Mouse (Mus musculus) NIH3T3 (cell line): ENCODE measurements around the gene Mkln1.
"Not testable (repeated sequence)": the region's sequence is repeated elsewhere in the genome, so short reads cannot be mapped to it uniquely, and the experiment has no call there.

Experiments used
- DNase-seq: peaks from one replicate; pipeline ENCODE4 v3.0.0-alpha.2; 2012; ENCODE audit warnings: low read depth

Mkln1 gene

DNA sequence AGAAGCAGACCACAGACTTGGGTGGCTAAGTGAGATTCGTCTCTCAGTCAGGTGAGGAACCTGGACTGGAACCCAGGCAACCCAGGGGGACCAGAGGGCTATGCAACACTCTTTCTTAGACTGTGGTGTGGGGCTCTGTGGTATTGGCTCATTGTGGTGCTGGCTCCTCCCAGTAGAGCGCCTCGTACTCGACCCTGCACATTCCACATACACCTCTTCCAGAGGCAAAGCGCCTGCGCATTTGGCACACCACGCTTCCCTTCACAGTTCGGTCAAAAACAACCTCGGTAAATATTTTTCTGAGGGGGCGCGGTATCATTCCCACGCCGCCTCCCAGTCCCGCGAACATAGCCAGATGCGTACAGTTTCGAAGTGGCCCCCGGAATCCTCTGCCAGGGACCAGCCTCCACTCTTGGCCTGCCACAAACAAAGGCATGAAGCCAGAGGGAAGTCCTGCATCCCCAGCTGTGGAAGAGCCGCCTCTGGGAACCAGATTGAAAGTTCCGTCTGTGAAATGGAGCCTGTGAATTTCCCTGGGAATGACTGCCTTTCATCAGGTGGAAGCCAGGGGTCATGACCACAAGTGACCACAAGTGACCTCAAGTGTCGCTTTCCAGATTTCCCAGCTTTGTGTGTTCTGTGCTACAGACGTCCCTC is 152.5 kb downstream of the Mkln1 start:
- no peak for DNase-seq

DNA sequence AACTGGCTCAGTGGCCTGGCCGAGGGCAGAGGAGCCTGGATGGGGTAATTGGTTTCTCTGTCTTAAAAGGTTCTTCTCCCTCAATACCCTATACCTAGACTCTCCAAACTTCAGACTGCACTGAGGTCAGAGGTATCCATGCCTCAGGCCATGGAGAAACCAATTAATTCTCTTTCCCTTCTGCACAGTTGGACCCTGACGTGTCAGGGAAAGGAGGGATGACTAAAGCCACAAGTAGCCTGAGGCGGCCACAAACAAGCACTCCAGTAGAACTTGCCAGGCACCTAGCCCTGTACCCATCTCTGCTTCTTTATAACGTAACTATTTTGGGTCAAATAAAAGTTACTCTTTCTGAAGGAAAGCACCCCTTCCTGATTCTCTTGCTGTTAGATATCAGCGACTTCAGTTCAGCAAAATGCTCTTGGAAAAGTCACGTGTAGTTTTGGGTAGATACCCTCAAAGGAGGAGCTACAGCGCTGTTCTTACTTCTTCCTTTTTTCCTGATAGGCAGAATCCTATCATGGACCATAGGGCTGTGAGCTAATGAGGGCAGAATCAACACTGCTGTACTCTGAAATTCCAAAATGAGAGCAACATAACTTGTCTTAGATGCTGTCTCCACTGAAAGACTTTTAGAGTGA is 158.0 kb downstream of the Mkln1 start:
- DNase-seq, result peak; percentile 70

DNA sequence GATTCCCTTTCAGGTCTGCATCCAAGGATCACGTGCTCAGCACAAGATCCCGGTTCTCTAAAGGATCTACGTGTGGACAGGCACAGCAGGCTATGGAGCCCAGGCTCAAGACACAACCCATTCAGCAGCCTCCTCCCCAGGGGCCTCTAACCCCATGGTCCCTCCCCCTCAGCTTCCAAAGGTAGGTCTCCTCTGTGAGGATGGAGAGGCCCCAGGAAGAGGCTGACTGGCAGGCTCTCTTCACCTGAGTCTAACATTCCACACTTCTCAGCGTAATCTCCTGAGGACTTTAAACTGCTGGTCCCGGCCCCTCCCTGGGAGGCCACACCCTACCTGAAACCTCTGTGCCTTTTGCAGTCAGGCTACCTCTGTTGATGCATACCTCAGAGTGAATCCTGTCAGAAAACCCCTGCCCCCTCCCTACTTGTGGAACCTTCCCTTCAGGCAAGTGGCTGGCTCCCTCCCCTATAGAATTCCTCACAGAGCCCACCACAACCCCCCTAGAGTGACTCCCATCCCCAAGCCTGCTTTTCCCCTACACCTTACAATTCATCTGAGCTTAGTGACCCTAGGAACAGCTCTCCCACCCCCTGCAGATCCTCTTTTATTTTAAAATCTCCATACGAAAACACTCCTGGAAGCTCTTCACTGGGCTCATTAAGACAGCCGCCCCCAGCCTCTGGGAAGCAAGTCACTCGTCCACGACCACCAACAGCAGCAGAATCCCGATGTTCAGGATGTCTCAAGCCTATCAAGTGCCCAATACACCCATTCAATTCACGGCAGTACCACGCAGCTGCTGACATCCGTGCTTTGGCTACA is 161.8 kb downstream of the Mkln1 start:
- DNase-seq, result no peak

DNA sequence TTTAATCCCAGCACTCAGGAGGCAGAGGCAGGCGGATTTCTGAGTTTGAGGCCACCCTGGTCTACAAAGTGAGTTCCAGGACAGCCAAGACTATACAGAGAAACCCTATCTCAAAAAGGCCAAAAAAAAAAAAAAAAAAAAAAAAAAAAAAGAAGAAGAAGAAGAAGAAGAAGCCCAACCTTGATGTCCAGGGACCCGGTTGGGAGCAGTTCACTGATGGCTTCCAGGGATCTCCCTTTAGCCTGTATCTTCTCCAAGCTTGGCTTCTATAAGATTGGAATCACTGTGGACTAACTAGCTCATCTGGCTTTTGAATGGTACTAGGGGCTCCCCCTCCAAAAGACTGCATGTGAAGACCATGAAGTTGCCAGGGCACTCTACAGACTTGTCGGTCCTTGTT is 163.4 kb downstream of the Mkln1 start:
- not testable (repeated sequence) for DNase-seq

DNA sequence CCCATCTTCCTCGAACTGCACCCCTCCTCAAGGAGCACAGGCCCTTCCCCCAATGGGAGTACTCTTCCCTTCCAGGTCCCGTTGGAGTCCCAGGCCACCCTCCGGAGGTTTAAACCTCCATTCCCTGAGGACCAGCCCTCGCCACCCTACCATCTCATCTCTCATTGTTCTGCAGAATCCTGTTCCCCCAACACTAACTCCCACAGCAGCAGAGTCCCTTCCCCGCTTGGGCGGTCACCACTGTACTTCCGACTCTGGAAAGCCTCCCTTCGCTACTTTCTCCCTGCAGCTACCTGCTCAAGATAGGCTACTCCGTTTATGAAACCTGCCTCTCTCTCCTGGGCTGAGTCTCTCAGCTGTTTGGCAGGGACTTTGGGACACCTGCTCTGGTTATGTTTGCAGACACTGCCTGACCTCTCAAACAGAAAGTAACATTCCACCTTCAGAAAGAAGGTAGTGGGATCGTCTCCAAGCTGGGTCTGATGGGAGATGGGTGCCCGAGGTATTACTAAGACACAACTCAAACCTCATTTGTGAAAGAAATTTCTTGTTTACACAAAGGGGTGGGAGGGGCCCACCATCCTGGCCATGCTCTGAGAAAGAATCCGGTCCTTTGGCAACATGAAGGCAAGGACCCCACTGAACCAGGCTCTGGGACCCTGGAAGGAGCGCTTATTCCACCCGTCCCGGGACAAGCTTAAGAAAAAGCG is 164.0 kb downstream of the Mkln1 start:
- DNase-seq, result no peak

DNA sequence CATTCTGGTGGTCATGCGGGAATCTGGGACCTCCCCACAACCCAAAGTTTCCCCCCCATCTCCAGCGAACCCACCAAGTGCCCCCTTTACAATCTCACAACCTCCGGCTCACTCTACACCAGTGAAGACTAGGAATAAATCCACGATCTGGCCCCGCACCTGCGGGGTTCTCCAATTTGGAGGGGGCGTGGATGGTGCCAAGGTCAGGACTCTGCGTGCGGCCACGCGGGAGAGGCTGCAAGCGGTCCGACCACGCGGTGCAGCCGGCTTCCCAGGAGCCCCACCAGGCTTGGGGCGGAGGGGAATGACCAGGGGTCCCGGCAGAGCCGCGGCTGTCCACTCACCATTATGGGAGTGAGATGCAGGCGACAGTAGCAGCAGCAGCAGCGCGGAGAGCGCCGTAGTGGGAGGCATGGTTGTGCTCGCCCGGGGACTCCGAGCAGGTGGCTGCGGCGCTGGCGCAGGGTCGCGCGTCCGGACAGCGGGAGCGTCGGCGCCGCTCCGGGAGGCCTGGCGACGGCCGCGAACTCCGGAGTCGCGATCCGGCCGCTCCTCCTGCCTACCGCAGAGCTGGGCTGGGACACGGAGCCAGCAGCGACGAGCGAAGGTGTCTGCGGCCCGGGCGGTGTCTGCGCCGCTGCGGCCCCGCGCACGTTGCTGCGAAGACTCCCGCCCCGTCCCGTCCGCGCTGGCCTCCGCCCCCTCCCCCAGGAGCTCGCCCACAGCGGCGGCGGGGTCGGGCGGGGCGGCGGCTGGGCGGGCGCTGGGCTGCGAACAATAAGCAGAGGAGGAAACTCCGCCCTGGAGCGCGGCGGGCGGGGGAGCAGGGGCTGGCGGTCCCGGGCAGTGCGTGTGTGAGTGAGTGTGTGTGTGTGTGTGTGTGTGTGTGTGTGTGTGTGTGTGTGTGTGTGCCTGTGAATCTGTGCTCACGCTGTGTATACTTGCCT is 165.0 kb downstream of the Mkln1 start, which contains the start of gene Podxl:
Gene Podxl, minus strand, starts transcription at position 747 of the 947 bp plus-strand sequence.
- no peak for DNase-seq

DNA sequence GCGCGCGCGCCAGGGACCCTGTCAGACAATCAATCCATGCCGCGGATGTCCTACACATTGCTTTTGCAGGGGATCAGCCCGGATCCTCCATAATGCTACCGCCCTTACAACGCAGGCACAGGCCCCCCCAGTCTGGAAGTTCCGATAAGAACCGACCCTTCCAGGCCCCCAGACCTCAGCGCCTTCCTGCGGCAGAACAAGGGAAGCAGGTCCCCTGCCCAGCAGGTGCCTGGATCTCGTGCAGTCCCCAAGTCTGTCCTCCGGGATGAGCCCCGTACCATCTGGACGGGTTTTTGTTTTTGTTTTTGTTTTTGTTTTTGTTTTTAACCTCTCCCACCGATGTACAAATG is 165.6 kb downstream of the Mkln1 start:
- DNase-seq, result no peak

DNA sequence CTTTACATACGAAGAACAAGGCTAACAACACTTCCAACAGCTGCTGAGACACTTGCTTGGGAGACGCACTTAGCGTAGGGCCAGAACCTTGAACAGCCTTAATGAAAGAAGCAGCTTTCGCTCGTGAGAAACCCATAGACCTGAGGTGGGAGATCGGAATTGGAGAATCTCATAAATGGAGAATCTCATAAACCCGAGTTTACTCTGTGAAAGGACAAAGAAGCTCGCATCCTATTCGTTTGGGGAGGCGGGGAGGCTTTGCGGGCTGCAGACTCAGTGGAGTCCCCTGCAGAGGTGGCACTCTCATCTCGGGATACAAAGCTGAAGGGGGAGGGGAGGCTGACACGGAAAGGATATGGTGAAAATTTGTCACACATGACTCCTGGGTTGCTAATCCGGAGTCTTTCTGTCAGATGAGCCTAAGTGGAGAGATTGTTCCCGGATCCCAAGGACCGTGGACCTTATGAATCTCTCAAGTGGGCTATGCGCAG is 166.4 kb downstream of the Mkln1 start:
- DNase-seq, result no peak
